Mouse (Mus musculus): ENCODE data around the gene Ankrd11. TPM values are rescaled to one million over a fixed set of nuclear protein-coding genes. Genes with fewer than 3 reads are reported as not detected.
A peak's percentile ranks its signal among the peaks of the same experiment; 100 is the strongest.
"Not testable (repeated sequence)": the region's sequence is repeated elsewhere in the genome, so short reads cannot be mapped to it uniquely, and the experiment has no call there.

Ankrd11 gene
- total RNA-seq, 2 experiments from 2014 or later = 86.2 to 90.5 TPM

DNA sequence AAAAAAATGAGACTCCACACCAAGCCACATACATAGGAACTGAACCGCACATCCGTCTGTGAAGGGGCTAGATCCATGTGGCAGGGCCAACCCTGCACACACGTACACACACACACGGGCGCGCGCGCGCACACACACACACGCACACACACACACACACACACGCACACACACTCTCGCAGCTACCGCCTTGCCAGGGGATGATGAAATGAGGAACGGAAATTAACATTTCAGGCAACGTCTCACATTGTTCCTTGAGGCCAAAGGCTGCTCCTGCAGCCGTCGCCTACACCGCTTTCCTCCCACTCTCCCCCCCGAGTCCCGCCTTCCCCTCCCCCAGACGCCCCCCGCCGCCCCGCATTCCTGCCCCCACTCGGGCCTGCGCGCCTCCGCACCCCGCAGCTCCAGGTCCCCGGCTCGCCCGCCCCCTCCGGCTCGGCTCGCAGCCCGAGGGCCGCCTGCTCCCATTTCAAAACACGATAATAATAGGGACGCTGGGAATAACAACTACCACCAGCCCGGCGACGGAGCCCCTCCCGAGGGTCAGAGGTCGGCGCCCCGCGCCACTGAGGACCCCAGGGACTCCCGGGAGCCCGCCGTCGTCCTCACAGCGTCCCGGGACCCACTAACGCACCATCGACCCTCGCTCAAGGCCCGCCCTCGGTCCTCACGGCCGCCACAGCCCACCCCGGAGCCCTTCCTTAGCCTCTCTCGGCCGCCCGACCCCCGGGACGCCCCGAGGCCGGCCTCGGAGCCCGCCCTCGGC is 886 bp downstream of the Ankrd11 start:
- peak; percentile 35 for ATAC-seq (ENCODE audit: poor library complexity, severe bottlenecking)

- no peak for ATAC-seq (ENCODE audit: poor library complexity, severe bottlenecking)
Observed at GRCm38 (mm10) chr8:123040110-123040650, 1.9 kb downstream of the Ankrd11 start.

DNA sequence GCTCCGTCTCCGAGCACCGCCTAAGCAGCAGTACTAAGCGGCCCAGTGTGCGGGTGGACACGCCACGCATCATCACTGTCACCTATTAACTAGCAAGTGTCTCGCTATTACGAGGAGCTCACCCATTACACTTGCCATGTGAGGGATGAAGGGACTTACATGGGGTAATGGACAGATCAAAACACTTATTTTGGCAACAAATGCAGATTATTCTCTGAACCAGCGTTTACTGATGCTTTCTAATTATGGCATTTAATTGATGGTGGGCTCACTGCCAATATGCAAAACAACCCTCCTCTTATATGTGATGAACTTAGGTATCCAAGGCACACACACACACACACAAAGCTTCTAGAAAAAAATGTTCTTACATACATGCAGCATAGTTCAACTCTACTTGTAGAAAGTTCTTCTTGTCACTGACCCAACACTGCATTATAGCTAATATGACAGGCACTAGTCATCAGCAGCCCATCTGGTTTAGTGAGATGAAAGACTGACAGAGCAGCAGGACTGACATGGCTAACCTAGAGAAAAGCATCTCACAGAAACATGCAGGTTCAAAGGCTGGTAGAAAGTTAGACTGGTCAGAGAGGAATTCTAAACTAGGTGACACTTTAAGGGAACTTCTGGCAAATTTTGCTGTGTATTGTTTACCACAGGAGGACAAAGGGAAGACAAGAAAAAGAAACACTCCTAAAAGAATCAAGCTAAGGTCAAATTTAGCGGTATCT is 2.5 kb downstream of the Ankrd11 start:
- ATAC-seq (ENCODE audit: poor library complexity, severe bottlenecking) = no peak

DNA sequence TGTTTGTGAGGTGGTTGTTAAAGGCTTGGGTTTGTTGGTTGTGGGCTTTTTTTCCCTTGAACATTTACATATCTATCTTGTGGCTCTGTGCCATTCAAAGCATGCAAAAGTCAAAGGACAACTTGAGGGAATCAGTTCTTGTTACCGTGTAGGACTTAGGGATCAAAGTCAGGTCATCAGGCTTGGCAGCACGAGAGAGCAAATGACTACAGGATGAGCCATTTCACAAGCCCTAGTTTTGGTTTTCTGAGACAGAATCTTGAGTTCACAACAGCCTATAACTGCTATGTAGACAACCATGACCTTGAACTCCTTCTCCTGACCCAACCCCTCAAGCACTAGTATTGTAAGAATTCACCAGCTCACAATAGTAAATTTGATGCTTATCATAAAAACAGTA is 3.7 kb downstream of the Ankrd11 start:
- ATAC-seq (ENCODE audit: poor library complexity, severe bottlenecking) = no peak

- ATAC-seq (ENCODE audit: poor library complexity, severe bottlenecking) = no peak
Observed at GRCm38 (mm10) chr8:123037487-123037886, 4.6 kb downstream of the Ankrd11 start.

- ATAC-seq (ENCODE audit: poor library complexity, severe bottlenecking) = 0 out of 2 replicates have a peak, but pooled peaks have one; percentile 22
Observed at GRCm38 (mm10) chr8:123036956-123037355, 5.1 kb downstream of the Ankrd11 start.

- ATAC-seq (ENCODE audit: poor library complexity, severe bottlenecking) = peak; percentile 36
Observed at GRCm38 (mm10) chr8:123034171-123034570, 7.9 kb downstream of the Ankrd11 start.

GRCm38 (mm10) chr8:123033431-123033830 is 8.6 kb downstream of the Ankrd11 start:
- ATAC-seq (ENCODE audit: poor library complexity, severe bottlenecking) = no peak

GRCm38 (mm10) chr8:123032730-123033129 is 9.3 kb downstream of the Ankrd11 start:
- peak; percentile 78 for ATAC-seq (ENCODE audit: poor library complexity, severe bottlenecking)

GRCm38 (mm10) chr8:123031321-123031978 is 10.6 kb downstream of the Ankrd11 start:
- no peak for ATAC-seq (ENCODE audit: poor library complexity, severe bottlenecking)

GRCm38 (mm10) chr8:123030091-123030490 is 12.0 kb downstream of the Ankrd11 start:
- not testable (repeated sequence) for ATAC-seq (ENCODE audit: poor library complexity, severe bottlenecking)

GRCm38 (mm10) chr8:123027786-123028185 is 14.3 kb downstream of the Ankrd11 start:
- no peak for ATAC-seq (ENCODE audit: poor library complexity, severe bottlenecking)

GRCm38 (mm10) chr8:123025951-123026351 is 16.1 kb downstream of the Ankrd11 start:
- ATAC-seq (ENCODE audit: poor library complexity, severe bottlenecking) = peak; percentile 52

- ATAC-seq (ENCODE audit: poor library complexity, severe bottlenecking) = no peak
Observed at GRCm38 (mm10) chr8:123024226-123024625, 17.9 kb downstream of the Ankrd11 start.

DNA sequence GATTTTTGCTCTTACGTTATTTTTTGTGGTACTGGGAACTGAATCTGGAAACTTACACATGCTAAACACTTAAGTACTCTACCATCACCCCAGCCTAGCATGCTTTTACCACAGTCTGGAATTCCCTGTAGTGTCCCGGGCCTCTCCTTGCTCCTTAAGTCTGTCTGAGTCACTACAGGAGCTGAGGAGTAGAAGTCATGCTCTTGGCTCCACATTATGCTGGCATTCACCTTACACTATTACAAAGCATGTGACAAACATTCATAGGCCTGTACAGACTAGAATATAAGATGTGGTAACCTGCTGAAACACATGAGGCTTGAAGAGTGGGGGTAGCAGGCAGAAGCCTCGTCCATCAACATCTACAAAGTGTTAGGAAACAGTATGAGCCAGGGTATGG is 19.4 kb downstream of the Ankrd11 start:
- no peak for ATAC-seq (ENCODE audit: poor library complexity, severe bottlenecking)

GRCm38 (mm10) chr8:123021259-123021658 is 20.8 kb downstream of the Ankrd11 start:
- peak; percentile 76 for ATAC-seq (ENCODE audit: poor library complexity, severe bottlenecking)

DNA sequence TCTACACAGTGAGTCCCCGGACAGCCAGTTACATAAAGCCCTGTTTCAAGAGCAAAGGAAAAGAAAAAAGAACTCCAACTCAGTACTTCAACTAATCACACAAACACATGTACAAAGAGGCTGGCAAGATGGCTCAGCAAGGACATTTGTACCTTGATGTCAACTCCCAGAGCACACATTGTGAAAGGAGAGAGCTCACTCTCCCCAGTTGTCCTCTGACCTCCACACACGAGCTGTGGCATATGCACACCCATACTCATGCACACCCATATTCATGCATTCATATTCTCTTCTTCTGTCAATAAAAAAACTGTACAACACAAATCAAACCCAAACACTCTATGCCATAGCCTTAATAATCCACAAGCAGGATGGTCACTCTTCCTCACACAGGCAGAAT is 21.2 kb downstream of the Ankrd11 start:
- no peak for ATAC-seq (ENCODE audit: poor library complexity, severe bottlenecking)

- ATAC-seq (ENCODE audit: poor library complexity, severe bottlenecking) = no peak
Observed at GRCm38 (mm10) chr8:123020084-123020483, 22.0 kb downstream of the Ankrd11 start.

GRCm38 (mm10) chr8:123018484-123019164 is 23.5 kb downstream of the Ankrd11 start:
- ATAC-seq (ENCODE audit: poor library complexity, severe bottlenecking) = peak; percentile 47

- no peak for ATAC-seq (ENCODE audit: poor library complexity, severe bottlenecking)
Observed at GRCm38 (mm10) chr8:123017143-123017542, 24.9 kb downstream of the Ankrd11 start.

DNA sequence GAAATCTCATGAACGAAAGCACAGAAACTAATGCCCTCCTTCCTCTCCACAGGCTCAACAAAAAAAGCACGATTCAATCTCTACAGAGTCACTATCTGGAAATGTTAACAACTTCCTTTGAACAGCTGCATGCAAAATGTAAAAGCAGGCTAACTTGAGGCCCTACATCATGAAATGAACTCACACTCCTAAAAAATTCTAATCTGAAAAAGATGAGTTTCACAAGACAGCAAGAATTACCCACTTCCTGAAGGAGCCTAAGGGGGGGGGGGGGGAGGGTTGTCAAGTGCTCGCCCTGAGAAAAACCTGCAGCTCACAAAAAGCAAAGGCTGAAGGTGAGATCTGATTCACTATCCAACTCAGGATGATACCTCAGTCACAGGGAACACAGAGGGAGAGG is 27.0 kb downstream of the Ankrd11 start:
- ATAC-seq (ENCODE audit: poor library complexity, severe bottlenecking) = 0 out of 2 replicates have a peak, but pooled peaks have one; percentile 22

All from megakaryocyte, adult 5-6 weeks (primary cell).